Mouse (Mus musculus) B cell, adult 2 months (primary cell): ENCODE data around the gene Hes7.

Source experiments
- DNase-seq, 2 experiments: peaks; one replicate each; pipeline ENCODE4 v3.0.0; 2022

The Hes7 gene

DNA sequence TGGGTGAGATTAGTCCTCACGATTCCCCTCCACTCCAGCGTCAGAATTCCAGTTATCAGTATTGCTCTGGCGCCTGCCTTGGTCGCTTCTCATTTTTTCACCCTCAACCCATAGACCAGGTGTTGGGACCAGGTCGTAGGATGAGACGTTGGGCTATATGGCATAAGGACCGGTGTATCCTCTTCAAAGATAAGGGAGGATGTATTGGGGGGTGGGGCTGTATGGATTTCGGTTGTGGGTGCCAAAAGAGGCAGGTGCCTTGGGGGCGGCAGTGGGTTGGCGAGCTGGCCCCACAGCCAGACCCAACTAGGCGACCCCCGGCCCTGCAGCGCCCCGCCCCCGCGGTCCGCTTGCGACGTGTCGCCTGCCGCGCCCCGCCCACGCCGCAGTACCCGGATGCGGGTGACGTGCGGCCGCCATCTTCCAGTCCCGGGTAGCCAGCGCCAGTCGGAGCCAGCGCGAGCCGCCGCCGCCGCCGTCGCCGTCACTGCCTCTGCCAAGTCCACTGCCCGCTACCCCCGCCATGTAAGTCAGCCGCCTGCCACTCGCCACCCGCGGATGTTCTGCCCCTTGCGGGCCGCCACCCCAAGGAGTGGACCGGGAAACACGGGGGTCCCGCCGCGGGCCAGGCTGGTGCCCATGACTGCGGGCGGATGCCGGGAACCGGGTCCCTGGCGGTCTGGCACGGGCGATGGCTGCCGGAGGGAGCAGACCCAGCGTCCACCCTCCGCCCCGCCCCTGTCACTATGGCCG is 31.9 kb upstream of the Hes7 start, which contains the start of gene Vamp2:
TSS of gene Vamp2 (plus strand) at position 388 of the 753 bp plus-strand sequence.
- DNase-seq = peak; percentile 95 to 97

DNA sequence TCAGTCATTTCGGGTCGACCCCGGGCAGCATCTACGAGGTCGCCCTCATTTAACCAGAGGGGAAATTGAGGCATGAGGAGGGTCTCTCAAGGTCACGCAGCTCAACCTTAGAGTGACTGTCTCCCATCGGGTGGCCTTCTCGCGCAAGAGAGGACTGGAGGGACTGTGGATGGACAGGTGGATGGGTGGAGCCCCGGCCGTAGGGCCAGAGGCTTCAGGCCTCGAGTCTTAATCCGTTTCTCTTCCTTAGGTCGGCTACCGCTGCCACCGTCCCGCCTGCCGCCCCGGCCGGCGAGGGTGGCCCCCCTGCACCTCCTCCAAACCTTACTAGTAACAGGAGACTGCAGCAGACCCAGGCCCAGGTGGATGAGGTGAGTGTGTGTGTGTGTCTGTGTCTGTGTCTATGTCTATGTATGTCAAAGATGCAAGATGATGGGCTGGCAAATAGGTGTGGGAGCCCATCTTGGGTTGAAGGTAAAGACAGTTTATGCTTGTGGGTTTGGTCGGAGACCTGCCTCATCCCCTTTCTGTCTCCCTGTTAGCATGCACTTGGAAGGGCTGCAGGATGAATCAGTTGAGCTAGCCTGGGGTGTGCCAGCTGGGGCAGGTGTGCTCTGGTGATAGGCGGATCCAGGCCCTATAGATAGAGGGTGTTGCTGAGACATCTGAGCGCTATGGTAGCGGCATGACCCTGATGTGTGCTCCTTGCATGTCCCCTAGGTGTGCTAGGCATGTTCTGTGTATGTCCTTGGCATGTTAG is 31.2 kb upstream of the Hes7 start:
- DNase-seq = peak; percentile 16 to 45

DNA sequence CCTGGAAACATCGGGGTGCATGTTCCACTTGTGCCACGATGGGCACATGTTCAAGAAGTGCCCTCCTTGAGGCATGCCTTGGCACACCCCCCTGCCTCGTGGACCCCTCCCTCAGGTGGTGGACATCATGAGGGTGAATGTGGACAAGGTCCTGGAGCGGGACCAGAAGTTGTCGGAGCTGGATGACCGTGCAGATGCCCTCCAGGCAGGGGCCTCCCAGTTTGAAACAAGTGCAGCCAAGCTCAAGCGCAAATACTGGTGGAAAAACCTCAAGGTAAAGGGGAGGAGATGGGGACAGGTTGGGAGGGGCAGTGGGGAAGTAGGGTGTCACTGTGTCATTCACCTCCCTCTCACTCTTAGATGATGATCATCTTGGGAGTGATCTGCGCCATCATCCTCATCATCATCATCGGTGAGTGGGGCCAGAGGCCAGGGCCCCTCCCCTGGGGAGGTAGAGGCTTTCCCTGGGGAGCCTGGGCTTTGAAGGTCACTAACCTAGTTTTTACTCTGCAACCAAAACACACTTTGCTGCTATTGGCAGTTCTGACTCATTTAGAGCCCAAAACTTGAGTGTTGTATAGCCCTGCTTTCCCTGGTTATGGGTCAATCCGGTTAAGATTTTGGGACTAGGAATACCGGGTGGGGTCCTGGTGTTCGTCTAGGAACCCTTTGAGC is 30.5 kb upstream of the Hes7 start:
- no peak for DNase-seq

DNA sequence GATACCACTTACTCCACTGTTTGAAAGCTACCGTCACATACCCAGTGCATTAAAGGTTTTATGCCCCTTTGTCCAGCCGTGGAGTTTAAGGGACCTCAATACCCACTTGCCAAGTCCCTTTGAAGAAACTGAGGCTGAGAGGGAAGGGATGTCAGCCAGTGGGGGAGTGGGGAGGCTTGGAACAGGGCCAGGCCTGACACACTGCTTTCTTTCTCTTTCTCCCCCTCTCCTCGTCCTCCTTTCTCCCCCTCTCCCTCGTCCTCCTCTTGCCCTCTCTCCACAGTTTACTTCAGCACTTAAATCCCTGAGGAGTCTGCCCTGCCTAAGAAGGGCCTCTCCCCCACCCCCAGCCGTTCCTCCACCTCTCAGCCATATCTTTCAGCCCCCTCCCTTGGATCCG is 29.8 kb upstream of the Hes7 start:
- no peak for DNase-seq

DNA sequence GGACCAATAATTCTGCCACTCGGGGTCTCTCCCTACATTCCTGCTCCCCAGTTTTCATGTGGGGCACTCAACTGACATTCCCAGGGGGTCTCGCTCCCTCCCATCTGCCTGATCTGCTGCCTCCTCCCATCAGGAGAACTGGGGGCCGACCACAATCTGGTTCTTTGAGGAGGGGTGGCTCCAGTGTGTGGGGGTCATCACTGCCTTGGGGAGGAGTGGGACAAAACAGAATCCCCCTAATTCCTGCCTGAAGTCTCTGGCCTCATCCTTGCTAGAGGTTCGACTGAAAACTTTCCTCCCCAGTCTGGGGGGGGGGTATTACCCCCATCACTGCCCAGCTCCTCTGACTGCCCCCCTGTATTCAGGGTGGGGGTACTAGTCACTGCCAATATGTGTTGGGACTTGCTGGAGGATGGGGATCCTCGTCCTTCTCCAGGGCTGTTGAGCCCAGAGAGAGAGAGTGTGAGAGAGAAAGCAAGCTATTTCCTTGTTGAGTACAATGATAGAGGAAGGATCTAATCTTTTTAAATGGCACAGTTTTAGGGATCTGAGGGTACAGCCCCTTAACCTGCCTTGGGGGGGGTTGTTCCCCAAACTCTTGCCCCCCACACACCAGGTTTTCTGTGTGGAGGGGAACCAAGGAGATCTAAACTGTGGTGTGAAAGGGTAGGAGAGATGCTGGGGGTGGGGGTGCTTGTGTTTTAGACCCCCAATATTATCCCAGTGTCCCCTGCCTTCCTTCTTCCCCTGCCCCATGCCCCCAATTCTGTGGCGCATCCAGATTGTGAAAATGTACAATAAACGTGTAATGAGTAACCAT is 28.4 kb upstream of the Hes7 start:
- peak in 1 of 2 experiments; percentile 7 for DNase-seq

DNA sequence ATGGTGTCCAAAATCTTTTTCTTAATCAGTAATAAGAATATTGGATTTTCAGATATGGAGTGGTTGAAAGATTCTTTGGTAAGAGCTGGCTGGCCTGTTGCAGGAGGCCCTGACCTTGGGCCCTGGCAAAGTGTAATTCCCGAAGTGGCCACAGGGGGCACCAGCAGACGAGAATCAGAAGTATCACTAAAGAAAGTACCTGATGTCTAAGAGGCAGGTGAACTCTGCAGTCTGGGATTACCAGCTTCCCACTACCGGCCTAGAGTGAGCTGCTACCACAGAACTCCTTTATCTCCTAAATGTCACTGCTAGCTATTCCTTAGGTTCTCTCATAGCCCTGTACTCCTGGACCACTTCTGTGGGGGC is 27.8 kb upstream of the Hes7 start:
- peak; percentile 97 for DNase-seq

DNA sequence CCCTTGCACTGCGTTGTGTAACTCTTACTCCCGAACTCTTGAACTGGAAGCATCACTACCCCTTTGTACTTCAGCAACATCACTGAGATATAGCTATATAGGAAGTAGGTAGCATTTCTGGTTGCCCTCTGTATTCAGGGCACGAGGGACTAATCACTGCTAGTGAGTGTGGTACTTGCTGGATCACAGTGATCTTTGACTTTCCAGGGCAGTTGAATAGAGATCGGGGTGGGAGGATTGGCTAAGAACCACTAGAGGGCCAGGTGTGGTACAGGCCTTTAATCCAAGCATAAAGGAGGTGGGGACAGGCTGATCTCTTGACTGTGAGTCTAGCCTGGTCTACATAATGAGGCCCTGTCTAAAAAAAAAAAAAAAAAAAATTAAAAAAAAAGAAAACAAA is 27.3 kb upstream of the Hes7 start:
- peak; percentile 54 to 57 for DNase-seq

DNA sequence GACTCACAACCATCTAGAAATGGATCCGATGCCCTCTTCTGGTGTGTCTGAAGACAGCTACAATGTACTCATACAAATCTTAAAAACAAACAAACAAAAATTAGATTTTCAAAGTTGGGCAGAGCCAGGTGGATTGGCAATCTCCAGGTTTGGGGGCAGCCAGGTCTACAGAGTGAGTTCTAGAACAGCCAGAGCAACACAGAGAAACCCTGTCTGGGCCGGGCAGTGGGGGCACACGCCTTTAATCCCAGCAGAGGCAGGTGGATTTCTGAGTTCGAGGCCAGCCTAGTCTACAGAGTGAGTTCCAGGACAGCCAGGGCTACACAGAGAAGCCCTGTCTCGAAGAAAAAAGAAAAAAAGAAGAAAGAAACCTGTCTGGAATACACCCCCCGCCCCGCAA is 26.3 kb upstream of the Hes7 start:
- DNase-seq = peak in 1 of 2 experiments; percentile 7

DNA sequence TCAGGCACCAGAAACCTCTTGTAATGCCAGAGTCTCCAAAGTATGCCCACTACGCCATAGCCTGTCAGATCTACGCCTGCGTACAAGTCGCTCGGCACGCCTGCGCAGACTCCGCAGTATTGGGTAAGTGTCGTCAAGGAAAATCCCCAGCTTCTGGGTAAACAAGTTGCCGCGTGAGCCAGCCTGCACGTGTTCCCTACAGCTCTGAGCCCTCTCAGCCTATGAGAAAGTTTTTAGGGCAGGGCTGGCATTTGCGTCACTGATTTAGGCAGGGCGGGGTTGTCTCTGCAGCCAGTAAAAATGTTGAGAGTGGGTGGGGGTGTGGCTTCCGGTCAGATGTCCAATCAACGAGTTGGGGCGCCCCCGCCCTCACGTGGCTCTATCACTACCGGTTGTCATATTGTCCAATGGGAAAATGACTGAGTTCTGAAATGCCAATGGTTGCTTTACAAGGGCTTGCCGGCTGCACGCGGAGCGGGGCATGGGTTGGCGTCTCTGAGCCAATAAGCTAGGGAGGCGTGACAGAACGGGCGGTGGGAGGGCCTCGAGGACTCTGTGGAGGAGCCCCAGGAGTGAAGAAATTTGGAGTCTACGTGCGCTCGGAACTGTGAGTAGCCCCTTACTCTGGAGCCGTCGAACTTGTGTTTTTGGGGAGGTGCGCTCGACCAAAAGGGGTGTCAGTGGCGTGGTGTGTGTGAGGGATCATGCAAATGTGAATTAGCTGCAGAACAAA is 25.3 kb upstream of the Hes7 start, which contains the start of gene Per1:
TSS of gene Per1 (plus strand) at position 521 of the 733 bp plus-strand sequence.
- DNase-seq = peak; percentile 98 to 99

DNA sequence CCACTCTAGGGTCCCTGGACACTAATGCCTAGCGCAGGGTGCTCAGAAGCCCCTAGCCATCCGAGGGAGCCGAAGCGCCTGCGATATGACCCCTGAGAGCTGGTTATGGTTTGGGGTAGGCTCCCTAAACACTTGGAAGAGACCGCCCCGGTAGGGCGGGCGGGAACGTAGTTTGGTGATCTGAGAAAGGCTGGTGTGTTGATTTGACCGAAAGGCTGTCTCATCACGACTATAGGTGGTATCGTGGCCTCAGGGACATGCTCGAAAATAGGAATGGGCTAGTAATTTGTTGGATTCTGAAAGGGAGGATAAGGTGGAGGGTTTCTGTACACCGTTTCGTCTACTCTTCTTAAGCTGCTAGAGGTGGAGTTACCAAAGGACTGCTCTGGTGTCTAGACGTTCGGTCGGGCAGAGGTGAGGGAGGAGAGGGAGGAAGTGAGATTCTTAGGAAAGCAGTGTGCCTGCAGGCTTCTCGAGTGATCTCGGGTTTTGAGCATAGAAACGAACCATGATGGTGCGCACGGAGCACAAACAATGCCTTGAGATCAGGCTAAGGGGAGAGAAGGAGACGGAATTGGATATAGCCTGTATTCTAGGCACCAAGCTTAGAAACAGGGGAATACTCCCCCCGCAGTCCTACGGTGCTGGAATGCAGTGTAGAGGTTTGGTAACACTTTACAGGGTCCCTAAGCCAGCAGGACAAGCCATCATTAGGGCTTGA is 24.5 kb upstream of the Hes7 start:
- peak; percentile 70 to 72 for DNase-seq

DNA sequence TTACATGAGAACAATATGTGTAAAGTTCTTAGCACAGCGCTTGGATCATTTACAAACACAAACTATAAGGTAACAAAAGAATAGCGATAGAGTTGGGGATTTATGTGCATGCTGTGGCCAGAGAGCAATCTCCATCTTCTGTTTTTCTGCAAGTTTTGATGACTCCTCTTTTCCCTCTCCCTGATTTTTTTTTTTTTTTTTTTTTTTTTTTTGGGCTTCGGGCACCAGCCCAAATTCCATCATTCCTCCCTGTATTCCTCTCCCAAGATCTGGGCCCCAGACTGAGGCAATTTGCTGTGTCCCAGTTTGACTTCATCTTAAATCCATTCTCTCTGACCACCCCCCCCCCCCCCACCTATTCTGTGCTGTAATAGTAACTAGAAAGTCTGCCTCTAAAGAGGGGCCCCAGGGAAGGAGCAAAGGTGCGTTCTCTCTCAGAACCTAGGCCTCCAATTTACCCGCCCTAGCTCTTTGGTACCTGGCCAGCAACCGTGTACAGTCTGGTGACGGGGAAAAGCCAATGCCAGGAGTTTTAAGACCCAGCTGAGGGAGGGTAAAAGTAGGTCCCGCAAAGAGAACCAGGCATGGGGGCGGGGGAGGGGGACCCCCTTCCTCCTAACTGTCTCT is 23.7 kb upstream of the Hes7 start:
- no peak for DNase-seq

DNA sequence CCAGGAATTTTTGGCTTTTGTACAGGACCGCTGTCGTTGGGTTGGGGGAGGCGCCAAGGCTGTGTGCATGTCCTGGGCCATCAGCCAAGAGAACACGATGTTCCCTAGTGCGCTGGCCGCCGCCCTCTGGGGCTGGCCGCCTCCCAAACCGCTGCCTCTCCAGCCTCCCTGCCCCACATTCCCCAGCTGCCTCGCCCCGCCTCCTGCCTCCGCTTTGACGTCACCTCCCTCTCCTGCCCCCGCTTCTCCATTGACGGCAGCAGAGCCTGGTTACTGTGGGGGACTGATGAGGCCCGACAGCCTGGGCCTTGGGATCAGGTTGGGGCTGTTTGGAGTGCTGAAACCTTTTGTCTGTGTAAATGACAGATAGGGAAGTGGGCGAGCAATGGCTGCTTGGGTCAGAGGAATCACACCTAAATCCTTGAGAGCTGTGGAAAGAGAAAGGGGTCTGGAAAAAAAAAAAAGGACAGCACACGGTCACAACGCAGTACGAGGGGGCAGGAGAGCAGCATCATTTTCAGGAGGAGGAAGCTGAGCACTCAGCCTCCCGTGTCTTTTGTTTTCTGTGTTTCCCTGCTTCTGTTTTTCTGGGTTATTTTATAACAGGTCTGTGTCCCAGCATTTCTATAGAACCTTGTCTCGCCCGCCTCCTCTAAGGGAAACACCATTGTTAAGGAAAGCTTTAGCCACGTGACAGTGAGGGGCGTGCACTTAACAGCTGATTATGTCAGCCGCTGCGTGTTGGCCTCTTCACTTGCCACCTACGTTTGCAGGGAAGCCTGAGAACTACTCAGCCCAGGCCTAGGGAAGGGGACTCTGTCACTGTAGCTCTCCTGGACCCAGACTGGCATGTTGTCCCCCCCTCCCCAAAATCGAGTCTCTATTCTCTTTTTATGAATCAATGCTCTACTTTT is 23.0 kb upstream of the Hes7 start:
- DNase-seq = peak; percentile 91

DNA sequence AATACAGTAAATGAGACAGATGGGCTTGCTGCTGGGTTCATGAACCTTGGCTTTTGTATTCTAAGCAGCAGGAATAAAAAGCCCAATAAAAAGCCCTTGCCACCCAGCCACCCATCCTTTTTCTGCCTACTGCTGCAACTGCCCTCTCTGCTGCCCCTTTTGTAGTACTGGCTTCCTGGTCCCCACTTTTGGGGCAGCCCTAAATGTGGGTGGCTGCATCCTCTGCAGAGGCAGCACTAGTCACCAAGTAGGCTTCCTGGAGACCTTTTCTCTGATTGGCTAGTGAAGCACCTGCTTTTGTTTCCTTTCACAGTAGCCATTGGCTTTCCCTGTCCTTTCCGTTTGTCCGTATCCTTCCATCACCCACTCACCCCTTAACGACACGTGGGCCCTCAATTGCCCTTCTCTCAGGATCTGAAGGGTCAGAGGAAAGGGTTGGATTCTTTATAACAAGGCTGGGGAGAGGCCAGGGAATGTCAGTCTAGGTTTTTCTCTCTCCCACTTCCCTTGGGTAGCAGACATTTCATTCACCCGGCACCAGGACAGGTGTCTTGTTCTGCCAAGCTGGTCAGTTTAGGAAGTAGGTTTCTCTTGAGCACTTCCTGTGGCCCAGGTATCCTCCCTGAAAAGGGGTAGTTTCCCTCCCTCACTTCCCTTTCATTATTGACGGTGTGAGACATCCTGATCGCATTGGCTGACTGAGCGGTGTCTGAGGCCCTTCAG is 22.0 kb upstream of the Hes7 start:
- DNase-seq = peak; percentile 59 to 65

DNA sequence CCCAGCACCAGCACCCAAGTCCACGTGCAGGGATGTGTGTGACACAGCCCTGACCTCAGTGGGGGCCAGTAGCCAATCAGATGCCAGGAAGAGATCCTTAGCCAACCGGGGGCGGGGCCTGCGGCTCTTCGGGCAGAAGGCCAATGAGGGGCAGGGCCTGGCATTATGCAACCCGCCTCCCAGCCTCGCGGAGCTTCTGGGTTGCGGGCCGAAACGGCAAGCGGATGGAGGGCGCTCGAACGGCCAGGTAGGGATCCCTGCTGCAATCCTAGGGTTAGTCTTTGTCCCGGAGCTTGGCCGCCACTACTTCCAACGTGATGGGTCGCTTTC is 21.5 kb upstream of the Hes7 start:
- DNase-seq = peak; percentile 97

DNA sequence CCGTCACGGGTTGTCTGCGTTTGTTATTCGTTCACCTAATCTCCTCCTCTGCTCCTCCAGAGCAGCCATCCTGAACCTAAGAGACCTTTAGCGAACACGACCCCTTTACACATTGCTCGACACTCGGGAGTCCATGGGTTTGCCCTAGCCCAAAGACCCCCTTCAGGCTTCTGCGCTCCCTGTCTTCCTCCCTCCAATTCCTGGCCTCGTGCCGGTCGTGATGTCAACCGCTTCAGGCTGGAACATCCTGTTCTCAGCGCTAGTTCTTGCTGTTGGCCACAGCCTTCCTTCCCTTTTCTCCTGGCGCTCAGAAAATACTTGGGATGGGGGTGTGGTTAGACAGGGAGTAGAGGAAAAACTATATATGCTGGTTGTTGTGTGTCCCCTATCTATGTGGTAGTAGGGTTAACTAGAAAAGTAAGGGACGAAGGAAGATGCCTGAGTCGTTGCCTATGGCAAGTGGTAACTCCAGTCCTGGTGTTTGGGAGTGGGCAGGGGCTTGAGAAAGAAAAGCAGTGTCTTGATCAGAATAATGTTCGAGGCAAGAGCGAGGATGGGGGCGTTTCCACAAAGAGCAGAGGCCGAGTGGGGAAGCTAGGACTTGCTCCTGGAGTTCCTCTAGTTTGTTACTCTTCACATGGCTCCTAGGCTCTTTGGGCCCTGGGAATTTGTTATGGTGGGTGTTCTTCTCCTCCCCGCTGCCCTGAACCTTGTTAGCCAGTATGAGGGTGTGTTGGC is 20.9 kb upstream of the Hes7 start:
- no peak for DNase-seq

DNA sequence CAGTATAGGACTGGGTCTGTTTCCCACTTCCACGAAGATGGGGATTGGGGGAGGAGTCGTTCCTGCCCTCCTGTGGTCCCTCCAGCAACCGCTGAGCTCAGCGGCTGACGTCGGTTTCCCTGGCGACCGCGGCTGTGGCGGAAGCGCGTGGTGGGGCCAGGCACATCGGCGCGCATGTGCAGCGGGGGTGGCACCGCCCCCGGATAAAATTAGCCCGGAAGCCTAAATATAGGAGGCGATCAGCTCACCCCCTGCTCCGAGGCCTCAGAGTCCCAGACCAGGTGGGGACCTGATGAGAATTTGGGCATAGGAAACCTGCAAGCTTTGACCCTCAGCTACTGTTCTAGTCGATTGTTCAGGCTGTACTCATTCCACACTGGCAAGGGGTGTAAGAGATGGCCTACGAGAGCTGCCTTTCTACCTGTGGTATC is 20.3 kb upstream of the Hes7 start:
- peak; percentile 95 for DNase-seq

DNA sequence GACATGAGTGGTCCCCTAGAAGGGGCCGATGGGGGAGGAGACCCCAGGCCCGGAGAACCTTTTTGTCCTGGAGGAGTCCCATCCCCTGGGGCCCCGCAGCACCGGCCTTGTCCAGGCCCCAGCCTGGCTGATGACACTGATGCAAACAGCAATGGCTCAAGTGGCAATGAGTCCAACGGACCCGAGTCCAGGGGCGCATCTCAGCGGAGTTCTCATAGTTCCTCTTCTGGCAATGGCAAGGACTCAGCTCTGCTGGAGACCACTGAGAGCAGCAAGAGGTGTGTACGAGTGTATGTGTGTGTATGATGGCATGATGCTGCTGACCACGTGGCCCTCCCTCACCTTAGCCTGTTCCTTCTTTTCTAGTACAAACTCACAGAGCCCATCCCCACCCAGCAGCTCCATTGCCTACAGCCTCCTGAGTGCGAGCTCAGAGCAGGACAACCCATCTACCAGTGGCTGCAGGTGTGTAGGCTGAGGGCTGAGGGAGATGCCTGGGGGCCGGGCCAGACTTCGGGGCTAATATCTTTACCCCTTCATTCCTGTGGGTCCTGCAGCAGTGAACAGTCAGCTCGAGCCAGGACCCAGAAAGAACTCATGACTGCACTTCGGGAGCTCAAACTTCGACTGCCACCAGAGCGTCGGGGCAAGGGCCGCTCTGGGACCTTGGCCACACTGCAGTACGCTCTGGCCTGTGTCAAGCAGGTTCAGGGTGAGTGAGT is 19.4 kb upstream of the Hes7 start:
- DNase-seq = peak; percentile 29 to 30
